Mouse (Mus musculus): ENCODE measurements around the gene Notch2. TPM values are rescaled to one million over a fixed set of nuclear protein-coding genes. Genes with fewer than 3 reads are reported as not detected.

Notch2 gene
- total RNA-seq, 1 experiment from 2014 or later: 219 TPM

DNA sequence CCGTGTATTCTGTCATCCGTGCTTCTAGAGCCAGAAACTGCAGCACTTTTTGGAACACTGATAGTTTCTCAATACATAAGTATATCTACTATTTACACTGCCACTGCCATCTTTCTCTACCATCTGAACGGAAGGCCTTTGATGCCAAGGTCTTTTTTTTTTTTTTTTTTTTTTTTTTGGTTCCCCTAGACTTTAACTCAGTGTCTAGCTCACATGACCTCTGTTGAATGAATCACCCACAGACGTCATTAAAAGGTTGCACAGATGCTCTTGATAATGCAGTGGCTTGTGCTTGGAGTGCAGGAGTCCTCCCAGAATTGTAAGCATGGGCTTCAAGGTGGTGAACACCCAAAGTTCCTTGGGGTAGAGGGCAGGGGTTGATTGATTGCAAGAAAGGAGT is 21.0 kb upstream of the Notch2 start:
- ATAC-seq (ENCODE audit: extremely low read depth, insufficient number of reproducible peaks, low FRiP score, poor library complexity, severe bottlenecking): no peak

DNA sequence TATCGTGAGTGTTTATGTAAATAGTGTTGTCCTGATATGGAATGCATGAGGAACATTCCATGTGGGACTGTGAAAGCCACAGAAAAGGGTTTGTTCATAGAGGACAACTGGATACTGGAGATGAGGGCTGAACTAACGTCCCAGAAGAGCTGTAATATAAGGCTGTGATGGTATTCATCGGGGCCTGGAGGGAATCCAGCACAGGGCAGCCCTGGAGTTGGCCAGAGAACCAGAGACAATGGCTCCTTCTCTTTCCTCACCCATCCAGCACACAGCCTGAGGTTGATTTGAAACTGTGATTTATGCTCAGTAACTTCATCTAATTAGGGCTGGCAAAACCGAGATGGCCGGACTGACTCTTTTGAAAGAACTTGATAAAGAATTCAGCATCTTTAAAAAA is 20.1 kb upstream of the Notch2 start:
- ATAC-seq (ENCODE audit: extremely low read depth, insufficient number of reproducible peaks, low FRiP score, poor library complexity, severe bottlenecking): no peak

DNA sequence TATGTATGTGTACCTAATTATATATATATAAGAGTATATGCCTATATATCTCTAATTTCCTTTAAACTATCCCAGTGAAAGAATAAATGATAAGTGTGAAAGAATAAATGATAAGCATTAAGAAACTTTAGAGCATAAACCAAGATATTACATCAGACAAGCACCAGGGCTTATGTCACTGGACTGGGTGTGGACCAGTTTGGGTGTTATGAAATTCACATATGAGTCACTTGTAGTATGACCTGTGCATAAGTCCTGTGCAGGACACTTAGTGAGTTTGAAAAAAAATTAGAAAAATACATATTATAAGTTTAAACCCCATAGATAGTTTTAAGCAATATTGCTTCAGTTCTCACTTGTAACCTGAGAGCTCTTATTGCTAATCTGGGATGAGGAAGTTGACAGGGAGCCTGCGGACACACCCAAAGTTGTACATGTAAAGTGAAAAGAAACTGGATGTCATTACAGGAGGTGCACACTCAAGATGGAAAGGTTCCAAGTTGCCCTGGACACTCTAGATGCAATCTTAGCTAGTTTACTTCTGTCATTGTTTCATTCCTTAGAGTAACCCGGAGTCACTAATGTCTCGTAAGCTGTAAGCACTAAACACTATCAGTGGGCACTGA is 19.3 kb upstream of the Notch2 start:
- ATAC-seq (ENCODE audit: extremely low read depth, insufficient number of reproducible peaks, low FRiP score, poor library complexity, severe bottlenecking): peak; percentile 80

DNA sequence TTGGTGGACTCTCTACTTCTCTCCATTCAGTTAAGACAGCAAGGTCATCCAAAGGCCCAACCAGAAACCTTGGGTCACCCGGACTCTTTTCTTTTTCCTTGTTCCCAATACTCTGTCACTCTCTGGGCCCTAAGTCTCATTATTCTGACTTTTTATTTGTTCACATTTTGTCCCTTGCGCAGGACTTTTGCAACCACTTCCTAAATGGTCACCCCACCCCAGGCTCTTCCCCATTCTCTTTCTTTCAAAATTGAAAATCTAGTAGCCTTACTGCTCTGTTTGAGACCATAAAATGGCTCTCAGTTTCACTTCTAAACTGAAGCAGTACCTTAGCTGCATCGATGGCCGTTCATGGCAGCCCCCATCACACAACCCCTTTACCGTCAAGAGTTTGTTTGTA is 18.5 kb upstream of the Notch2 start:
- ATAC-seq (ENCODE audit: extremely low read depth, insufficient number of reproducible peaks, low FRiP score, poor library complexity, severe bottlenecking): no peak

DNA sequence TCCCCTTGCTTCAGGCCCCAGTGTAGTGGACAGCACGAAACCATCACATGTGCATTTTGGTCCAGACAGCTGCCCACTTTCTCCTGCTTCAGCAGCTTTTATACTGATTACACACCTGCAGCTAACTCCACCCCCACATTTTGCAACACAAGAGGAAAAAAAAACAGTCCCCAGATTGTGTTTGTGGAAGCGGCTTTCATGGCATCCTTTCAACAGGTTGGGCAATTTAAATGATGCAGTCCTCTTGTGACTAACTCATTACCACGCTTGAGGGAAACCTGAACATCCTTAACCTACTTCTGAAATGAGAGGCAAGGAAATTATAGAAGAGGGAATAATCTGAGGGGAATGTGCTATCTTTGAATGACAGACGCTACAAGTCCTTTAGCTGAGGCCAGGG is 15.0 kb upstream of the Notch2 start:
- peak; percentile 54 for ATAC-seq (ENCODE audit: extremely low read depth, insufficient number of reproducible peaks, low FRiP score, poor library complexity, severe bottlenecking)

DNA sequence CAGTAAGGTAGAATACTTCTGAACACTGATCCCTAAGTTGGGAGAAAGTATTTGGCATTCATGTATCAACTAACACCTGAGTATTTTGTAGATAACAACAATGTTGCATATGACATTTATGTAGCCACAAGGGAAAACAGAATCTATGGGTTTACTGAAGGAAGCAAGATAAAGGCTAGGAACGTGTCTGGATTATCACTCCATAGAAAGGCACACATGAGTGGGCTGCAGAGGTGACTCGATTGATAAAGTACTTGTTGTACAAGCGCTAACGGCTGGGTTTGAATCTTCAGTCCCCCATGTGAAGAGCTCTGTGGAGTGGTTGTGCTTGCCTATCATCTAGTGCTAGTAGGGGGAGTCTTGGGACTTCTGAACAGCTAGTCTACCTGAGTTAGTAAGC is 9.8 kb upstream of the Notch2 start:
- no peak for ATAC-seq (ENCODE audit: extremely low read depth, insufficient number of reproducible peaks, low FRiP score, poor library complexity, severe bottlenecking)

DNA sequence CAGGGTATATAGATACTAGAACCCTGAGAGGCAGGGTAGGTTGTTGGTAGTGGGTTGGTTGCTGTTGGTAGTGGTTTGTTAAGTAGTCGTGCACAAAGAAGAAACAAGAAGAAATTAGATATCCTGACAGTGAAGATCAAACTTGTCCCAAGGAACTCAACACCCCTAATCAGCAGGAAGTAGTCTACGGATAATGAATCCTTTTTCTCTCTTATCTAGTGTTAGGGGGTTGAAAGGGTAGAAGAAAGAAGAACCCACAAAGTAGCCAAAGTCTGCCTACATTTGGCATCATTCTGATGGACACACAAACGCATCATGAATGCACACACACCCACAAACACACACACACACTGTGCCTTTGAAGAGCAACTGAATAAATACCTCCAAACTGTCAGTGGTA is 9.1 kb upstream of the Notch2 start:
- no peak for ATAC-seq (ENCODE audit: extremely low read depth, insufficient number of reproducible peaks, low FRiP score, poor library complexity, severe bottlenecking)

DNA sequence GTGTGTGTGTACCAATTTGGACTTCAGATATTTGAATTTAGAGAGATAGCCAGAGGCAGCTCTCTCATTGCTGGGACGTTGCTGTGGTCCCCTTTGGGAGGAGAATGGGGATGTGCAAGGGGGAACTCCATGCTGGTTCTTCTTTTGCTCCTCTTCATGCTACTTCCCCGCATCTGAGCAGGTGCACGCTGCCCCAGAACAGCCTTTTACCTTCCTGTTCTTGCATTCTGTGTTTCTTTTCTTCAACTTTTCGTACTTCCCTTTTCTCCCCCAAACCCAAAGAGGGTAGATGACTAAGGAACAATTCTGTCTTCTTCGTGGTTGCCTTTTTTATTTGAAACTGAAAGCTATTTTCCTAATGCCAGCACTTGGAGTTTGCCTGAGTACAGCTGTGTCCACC is 8.0 kb upstream of the Notch2 start:
- peak; percentile 56; the same call in 1 of the 2 replicates for ATAC-seq (ENCODE audit: extremely low read depth, insufficient number of reproducible peaks, low FRiP score, poor library complexity, severe bottlenecking)

DNA sequence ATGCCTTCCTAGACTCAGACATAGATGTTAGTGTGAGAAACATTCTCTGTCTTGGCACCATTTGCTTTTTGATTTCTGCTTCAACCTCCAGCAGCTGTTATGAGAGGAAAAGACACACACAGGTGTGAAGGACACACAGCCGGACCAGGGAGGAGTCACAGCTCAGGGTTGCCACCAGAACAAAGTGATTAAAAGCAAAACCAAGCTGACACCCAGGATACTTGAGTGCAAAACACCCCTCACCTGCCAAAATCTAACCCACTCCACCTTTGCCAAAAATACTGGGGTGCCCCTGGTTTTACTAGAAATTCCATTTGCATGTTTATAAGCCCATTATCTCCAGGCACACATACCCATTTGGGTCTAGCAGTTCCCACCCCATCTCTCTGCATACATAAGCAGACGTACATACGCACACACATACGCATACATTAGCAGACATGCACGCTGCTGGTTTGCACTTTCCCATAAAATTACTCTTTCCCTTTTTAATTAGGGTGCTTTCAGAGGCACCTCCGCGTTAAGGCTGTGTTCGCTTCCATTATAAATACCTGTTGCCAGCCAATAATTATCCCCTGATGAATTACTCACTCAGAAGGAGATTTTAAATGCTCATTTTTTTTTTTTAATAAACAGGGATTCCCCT is 7.2 kb upstream of the Notch2 start:
- ATAC-seq (ENCODE audit: extremely low read depth, insufficient number of reproducible peaks, low FRiP score, poor library complexity, severe bottlenecking): no peak

DNA sequence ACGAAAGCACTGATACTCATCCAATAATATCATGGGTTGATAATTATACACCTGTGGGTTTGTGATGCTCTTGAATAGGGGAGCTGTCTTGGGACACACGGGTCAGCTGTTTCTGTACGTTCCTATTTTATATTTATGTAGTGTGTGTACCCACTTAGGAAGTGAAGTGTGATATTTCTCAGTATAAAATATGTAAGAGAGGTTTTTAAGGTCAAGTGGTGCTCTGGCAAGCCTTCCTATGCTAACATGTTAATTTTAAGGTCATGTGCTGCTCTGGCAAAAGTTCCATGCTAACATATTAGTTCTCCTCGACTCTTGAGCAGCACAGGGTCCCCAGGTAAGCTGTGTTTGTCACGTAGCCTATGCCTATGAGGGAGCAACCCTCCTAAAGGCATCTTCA is 6.4 kb upstream of the Notch2 start:
- no peak for ATAC-seq (ENCODE audit: extremely low read depth, insufficient number of reproducible peaks, low FRiP score, poor library complexity, severe bottlenecking)

DNA sequence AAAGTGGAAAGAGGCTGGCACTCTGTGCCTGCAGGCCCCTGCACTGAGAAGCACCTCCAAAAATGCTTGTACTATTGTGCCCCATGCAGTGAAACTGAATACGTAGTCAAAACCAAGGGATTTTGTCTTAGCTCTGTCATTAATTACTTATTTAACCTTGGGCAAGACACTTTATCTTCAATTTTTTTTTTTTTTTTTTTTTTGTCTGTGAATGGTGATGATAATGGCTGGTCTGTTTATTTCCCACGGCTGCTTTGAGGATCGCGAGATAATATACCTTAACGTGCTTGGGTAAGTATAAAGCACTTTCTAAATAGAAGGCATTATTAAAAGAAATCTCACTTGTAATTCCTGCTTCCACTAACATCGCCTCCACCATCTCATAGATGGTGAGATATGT is 5.2 kb upstream of the Notch2 start:
- ATAC-seq (ENCODE audit: extremely low read depth, insufficient number of reproducible peaks, low FRiP score, poor library complexity, severe bottlenecking): no peak

DNA sequence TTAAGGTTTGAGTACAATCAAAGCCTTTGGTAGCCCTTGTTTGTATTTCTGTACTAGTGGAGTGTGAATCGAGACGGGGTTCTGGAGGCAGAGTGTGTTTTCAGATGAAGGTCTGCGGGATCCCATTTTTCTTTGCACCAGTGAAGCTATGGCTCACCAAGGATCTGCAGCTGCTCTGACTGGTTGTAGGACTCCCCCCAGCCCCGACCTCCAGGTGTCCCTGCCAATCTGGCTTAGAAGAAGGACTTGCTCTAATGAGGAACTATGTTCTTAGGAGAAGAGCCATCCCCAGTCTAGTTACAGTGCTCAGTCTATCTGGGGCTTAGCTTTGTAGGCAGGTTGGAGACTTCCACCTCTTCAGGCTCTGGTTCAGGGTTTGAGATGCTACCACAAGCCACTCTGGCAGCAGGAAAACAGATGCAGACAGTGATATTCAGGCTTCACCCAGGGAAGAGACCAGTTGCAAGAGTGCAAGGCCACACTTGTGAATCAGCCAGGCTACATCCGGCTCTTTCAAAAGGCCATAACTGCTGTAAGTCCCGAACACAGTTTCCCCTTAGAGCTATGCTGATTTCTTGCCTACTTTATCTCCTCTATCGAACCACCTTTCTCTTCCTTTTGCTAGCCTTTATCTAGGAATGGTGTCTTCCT is 4.0 kb upstream of the Notch2 start:
- ATAC-seq (ENCODE audit: extremely low read depth, insufficient number of reproducible peaks, low FRiP score, poor library complexity, severe bottlenecking): no peak

DNA sequence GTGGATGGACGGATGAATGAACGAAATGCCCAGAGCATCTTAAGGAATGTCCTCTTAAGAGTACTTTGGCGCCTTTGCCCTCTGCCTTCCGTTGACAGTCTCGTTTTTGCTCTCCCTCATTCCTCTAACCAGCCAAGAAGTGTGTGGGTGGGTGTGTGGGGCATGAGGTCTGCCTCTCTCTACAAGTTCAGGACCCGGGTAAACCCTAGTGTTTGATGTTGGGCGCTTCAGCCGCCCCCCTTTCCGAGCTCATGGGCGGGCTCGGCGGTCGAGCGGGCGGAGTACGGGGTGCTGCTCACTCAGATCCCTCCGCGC is 284 bp upstream of the Notch2 start:
- ATAC-seq (ENCODE audit: extremely low read depth, insufficient number of reproducible peaks, low FRiP score, poor library complexity, severe bottlenecking): no peak

DNA sequence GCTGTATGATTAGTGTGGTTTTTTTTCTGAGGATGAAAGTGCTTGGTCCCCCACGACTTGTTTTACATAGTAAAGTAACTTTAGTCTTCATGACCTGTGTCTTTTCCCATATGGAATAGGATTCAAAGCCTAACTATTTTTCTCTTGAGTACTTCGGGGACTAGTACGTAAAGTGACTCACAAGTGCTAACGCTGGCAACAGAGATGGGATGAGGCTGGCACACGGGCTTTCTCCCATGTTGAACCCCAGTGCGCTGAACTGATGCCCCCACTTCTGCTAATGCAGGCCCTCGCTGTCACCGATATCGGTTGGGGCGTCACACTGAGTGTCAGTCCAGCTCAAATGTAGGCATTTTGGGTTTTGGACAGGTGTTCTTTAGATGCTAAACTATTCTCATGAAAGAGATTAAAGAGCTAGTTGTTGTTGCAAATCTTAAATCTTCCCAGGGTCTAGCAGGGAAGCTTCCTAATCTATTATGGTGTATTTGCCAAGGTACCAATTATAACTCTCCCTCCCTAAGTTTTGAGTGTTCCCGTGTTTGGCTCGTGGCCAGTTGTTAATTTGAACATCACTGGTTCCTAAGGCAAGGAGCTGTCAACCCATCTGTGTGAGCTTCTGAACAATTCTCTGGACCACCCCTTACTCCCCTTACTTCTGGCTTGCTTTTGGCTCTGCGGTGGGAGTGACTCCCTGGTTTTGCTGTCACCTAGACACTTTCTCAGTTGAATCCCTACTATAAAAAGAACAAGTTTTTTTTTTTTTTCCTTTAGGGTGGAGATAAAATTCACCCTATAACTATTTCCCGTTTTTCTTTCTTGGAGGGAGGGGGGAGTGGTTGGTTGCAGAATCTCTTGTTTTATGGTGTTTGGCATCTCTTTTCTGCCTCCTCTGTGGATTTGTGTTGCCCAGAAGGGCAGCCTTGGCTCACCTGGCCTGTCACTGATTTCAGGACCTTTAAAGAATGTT is 2.2 kb downstream of the Notch2 start:
- ATAC-seq (ENCODE audit: extremely low read depth, insufficient number of reproducible peaks, low FRiP score, poor library complexity, severe bottlenecking): no peak

DNA sequence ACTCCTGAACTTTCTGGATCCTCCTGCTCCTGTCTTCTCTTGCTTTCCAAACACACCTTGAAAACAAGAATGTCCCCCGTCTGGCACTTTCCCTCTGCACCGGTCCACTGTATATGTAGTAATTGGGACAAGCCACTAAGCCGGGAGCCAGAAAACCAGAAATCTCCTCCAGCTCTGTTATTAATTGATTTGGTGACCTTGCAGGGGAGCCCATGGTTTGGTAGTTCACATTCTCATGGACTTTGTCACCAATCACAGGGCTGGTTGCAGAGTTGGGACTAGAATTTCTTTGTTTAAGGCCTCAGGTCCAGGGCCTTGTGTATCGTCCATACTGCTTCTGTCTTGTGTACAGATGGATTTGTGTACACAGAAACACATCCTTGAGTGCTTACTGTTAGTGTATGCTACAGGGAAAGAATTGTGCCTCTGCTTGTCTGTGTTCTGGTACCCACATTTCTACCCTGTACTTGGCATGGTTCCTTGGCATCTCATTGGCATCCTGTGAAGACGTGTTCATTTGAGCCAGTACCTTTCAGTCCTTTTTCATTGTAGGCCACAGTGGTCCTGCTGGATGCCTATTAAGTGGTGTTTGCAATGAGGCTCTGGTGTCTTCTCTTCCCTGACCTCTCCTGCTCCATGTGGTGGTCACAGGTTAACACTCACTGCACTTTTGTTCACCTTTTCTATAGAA is 3.7 kb downstream of the Notch2 start:
- ATAC-seq (ENCODE audit: extremely low read depth, insufficient number of reproducible peaks, low FRiP score, poor library complexity, severe bottlenecking): no peak

DNA sequence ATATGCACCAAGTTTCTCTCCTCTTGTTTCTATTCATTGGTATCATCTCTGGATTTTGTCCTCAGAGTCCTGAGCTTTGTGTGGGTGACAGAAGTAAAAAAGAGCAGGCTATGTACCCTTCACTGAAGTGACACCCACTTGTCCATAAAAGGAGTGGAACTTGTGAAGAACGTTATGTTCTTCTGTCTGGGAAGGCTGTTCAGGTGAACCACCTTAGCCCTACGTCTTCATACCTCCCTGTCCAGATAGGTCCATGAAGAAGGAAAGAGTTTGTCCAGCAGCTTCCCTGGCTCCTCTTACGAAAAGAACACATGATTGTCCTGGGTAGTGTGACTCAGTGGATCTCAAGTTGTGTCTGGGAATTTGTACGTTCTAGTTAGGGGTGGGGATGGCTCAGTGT is 4.9 kb downstream of the Notch2 start:
- ATAC-seq (ENCODE audit: extremely low read depth, insufficient number of reproducible peaks, low FRiP score, poor library complexity, severe bottlenecking): no peak

DNA sequence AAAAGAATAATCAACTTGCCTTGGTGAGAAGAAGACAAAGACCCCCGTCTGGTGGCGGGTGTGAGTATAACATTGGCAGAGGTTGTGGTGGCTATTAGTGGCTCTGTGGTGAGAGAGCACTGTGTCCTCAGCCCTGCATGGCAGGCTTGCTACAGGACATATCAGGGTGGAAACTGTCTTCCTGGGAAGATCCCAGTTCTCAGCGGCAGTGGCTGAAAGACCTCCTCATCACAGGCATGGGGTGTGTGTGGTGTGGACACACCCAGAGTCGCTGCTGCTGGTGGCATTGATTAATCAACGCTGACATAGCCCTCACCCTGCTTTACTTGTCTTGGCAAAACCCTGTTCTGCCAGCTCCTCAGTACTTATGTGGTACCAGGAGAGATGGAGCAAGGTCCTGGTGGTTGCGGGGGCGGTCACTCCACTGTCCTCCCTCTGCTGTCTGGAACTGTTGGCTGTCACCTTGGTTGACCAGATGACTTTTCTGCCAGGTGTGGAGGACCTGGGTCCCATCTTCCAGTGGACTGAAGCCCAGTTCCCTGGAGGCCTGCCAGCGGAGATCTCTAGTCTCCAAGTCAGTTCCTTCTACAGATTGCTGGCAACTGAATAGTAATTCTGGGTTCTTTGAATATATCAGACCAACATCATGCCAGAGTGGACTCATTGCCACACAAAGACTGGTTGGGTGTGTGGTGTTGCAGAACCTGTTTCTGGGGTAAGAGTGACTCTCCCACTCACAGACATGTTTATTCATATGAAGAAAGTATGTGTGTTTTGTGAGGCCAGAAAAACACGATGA is 7.3 kb downstream of the Notch2 start:
- ATAC-seq (ENCODE audit: extremely low read depth, insufficient number of reproducible peaks, low FRiP score, poor library complexity, severe bottlenecking): no peak; the same call in 1 of the 2 replicates

DNA sequence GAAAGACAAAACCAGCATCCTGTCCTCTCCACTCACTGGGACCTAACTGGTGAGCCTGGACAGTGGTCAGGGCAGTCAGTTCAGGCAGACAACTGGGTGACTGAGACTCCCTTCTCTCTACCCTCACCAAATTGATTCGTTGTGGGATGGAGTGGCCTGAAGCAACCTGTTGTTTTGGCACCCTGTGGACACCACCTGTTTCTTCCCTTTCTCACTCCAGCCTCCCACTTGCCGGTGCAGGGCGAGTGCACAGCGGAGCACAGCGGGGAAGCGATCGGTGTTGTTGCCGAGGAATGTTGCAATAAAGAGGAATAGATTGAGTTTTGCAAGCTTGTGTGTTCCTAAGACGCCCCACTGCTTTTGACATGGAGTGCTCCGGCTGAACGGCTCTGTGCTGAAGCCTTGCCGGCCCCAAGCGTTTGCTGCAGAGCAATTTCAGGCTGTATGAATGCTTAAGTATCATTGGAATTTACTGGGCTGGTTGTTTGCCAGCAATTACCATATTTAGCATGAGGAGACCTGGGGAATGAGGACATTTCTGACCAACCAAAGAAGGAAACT is 11.0 kb downstream of the Notch2 start:
- ATAC-seq (ENCODE audit: extremely low read depth, insufficient number of reproducible peaks, low FRiP score, poor library complexity, severe bottlenecking): peak; percentile 42

All from neutrophil, adult 5-6 weeks (primary cell).